Mouse (Mus musculus): ENCODE data around the gene Cd96.

DNA sequence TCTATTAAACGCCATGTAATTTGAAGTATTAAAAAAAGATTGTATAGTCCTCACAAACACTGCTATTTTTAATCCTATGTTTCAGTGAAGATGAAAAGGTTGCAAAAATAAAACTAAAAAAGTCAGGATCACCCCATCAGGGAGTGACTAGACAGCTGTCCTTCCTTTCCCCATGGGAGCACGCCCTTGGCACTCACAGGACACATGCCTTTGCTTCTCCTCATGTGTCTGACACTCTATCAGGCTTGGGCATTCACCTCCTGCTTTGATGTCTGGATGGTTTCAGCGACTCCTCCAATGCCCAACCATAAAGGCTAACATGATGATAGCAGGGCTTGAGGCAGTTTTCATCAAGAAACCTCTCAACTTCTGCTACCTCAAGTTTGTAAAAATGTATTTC lies 46.9 kb upstream of the Cd96 start:
- TF ChIP-seq POLR2A (IDR thresholded peaks at IDR 0.05; ENCODE audit: low read depth, low read length) (no peak), CTCF (IDR thresholded peaks at IDR 0.05; ENCODE audit: extremely low read depth, insufficient read length, insufficient replicate concordance, low read depth, low read length) (no peak)
